Mouse (Mus musculus) cerebellum, adult (tissue): ENCODE measurements around the gene Slc29a4.
A peak's percentile ranks its signal among the peaks of the same experiment; 100 is the strongest.

Experiments used
- ATAC-seq: cut with Nextera tagmentation; 2 replicates; pipeline ENCODE4 v1.9.2; 2017; ENCODE audit warnings: mild to moderate bottlenecking, moderate library complexity, mixed read lengths; ENCODE audit not compliant: insufficient number of reproducible peaks, low FRiP score, low TSS enrichment

Slc29a4 gene

DNA sequence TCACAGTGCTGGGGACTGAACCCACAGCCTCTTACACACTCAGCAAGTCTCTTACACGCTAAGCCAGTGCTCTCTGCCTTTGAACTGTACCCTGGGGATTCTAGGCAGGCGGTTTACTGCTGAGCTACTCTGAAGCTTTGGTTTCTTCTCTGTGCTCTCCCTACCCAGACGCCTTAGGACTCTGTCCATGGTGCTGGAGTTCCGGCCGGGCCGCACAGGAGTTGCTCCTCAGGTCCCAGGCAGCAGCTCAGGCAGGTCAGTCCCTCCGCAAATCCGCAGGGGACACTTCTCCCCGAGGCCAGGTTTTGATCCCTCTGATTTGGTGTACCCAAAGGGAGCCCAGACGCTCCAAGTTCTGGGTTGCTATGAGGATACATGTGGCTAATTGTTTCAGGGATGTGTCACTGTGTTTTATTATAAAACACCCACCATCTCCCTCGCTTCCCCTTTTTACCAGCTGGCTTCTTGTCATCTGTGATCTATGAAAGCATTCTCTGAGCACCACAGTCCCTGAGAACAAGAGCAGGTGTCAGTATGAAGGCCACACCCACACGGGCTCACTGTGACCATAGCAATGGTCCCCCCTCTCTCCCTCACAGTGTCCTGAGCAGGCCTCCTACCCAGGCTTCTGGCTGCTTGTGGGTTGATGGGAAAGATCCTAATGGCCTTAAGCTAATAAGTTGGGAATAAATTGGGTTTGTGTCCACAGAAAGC, 2.5 kb downstream of the Slc29a4 start:
- ATAC-seq, result no peak

DNA sequence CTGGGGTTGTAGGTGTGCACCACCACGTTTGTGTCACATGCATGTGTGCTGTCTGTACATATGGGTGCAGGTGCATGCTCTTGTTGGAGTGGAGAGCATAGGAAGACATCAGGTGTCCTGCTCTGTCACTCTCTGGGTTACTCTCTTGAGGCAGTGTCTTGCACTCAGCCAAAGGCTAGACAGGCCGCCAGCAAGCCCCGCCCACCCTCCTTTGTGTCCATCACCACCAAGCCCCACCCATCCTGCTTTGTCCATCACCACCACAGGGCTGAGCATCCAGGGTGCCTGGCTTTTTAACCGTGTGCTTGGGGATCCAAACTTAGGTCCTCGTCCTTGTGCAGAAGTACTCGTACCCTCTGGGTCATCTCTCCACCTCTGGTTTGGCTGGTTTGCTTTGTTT, 3.9 kb downstream of the Slc29a4 start:
- ATAC-seq, result no peak

DNA sequence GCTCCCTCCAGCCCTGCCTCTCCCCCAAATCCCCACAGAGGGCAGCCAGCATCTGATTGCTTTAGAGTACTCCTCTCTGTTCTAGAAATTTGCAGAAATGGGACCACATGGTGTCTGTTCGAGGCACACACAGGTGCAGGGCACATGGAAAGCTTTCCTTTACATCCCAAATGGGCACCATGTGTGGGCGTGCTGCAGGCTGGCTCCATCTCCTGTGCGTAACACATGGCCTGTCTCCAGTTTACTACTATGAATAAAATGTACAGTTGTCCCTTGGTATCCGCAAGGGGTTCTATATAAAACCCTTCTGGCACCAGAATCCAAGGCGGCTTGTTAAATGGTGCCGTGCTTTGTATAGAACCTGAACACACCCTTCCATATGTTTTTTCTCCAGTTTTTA, 4.6 kb downstream of the Slc29a4 start:
- ATAC-seq, result no peak

DNA sequence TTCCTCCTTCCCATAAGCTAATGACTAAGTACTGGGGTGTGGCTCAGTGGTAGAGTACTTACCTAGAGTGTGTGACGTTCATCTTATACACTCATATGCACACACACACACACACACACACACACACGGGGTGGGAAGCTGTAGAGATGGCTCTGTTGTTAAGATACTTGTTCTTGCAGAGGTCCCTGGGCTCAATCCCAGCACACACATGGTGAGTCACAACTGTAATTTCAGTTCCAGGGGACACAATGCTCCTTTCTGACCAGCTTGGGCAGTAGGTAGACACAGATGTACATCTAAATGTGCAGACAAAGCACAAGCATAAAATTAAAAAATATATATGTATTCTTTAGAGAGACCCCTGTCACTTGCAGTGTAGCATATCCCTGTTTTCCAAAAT, 5.4 kb downstream of the Slc29a4 start:
- no peak for ATAC-seq

DNA sequence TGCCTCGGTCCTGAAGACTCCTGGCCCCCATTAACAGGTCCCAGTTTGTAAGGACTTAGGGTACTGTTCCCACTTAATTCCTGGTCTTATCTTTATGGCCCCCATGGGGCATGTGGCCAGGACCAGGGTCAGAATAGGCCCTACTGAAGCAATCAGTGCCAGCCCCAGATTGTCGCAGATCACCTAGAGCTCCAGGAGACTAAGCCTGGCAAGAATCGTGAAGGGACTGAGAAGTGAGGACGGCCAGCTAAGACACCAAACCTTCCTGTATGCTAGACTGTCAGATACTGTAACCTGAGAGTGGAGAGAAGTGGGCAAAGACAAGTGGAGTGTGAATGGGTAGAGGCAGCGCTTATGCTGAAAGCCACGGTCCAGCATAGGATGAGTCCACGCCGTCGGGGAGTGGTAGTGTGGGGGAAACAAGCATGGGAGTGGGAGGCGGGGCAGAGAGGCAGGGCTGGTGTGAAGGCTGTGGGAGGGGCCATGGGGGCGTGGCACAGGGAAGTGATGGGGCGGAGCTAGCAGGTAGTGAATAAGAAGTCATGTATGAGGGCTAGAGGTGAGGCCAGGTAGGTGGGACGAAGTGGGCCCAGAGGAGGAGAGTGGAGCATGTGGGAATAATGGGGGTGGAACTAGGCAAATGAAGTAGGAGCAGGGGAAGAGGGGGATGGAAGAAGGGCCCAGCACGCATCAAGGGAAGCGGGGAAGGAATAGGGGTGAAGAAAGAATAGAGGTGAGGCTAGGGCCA, 8.7 kb downstream of the Slc29a4 start:
- ATAC-seq, result no peak

DNA sequence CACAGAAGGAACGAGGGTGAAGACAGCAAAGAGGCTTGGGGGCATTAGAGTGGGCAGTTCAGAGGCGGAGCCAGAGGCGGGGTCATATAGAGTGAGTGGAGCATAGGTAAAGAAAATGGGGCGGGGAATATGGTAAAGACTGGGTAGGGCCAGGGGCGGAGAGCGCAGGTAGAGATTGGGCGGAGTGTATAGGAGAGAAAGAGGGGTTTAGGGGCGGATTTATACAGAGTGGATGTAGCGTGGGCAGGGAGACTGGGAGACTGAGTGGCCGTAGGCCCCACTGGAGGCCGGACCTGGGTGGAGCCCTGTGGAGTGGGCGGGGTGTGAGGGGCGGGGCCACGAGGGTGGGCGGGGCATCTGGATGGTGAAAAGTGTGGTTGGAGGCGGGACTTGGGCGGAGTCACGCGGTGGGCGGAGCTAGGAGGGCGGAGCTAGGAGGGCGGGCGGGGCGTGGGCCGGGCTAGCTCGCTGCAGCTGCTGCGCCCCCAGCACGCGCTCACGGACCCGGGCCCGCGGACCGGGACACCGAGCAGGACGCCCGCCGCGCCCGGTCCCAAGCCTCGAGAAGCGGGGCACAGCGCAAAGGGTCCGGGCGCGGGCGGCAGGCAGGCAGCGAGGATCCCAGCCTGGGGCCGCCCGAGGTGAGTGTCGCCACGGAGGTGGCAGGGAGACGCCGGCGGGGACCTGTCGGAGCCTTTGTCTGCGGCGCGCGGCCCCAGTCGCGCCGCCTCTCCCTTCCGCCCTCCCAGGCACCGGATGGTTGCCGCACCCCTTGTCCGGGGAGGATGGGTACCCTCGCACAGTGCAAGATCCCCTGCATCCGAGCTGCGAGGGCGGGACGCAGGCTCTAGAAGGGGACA, 9.6 kb downstream of the Slc29a4 start:
- ATAC-seq, result peak; percentile 45

DNA sequence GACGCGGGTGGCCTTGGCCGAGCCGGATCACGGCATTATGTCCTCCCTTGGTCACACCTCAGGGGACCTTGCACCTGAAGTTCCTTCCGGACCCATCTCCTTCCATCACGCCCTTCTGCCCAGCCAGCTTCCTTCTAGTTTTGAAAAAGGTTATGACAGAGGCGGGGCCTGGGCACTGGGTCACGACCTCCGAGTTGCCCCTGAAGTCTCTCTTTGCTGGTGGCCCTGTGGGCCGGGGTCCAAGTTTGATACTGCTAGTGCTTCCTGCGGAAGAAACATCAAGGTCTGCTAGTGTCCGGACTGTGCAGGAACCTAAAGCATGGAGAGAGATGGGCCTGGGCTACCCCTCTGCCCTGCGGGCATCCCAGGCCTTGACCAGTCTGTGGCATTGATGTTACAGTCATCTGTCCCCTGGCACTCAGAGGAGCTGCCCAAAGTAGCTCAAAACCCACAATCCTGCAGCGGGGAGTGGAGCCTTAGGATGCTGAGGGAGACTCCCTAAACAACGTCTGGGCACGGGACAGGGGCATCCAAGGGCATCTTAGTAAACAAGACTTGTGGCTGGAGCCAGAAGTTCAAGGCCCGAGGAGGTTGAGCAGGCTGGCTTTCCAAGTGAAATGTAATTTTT, 10.3 kb downstream of the Slc29a4 start:
- no peak for ATAC-seq

DNA sequence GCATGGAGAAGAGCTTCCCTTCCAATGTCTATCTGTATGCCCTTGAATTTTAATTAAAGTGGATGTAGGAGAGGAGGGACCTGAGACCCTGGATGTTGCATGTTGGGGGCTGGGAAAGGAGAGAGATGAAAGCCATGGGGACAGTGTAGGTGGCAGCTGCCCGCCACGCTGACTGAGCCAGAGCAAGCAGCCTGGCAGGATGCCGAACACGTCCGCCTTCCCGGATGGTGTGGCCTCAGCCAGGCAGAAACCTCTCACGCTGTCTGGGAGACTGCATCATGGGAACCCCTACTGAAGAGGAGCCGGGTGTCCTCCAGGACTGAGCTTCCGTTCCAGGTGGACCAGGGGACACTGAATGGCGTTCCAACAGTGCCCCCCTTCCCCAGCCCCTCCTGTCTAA, 11.3 kb downstream of the Slc29a4 start:
- peak; percentile 56; the same call in 1 of the 2 replicates for ATAC-seq

DNA sequence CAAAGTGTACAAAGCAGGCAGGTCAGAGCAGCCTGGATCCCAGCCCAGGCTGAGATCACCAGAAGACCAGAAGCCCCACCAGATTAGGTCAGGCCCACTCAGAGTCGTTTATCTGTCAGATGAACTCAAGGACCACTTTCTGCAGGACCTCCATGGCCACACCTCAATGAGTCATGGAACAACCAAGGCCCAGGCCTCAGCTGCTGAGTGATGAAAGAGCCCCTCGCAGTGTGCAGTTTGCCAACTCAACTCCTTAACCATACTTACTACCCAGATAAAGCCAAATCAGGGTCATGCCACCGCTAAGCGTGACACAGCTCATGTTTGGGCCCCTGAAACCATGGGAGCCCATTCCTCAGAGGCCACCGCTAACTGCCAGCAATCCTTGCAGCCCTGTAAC, 15.4 kb downstream of the Slc29a4 start:
- ATAC-seq, result no peak

DNA sequence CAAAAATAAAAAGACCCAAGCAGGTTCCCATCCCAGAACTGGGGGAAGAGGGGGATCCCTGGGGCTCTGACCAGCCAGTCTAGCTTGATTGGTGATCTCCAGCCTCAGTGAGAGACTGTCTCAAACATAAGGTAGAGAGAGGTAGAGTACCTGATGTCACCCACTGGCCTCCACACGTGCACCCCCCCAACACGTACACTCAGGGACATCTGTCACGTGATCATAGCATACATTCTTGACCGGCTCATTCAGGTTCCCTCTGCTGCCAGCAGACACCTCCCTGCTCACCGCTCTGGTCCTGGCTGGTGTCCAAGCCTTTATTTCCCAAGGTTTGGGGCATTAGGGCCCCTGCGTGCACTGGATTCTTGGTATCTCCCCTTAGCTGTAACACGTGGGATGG, 17.1 kb downstream of the Slc29a4 start:
- ATAC-seq, result no peak

DNA sequence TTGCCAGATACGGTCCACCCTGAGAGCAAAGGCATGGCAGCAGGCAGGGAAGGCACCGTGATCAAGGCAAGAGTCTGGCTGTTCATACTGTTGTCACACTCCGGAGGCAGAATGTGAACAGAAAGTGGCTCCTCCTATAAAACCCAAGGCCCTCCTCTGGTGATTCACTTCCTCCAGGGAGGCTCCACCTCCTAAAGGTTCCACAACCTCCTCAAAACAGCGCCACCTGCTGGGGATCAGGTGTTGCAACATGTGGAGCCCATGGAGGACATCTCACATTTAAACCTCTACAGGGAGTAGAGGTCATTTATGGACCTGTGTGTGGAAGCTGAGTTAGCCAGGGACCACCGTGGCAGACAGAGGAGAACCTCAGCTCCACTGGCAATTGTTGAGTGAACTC, 20.1 kb downstream of the Slc29a4 start:
- ATAC-seq, result no peak

DNA sequence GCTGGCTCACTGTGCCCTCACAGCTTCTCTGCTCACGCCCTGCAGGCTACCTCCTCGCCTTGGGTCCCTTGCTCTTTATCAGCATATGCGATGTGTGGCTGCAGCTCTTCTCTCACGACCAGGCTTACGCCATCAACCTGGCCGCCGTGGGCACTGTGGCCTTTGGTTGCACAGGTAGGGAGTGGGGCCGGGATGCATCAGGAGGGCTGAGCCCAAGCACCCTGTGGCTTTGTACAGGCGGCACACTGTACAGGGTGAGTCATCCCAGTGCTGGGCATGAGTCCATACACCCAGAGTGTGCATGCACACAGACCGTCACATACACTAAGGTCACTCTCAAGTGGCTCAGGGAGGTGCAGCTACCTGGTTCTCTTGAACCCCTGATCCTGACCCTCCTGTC, 21.7 kb downstream of the Slc29a4 start:
- no peak for ATAC-seq

DNA sequence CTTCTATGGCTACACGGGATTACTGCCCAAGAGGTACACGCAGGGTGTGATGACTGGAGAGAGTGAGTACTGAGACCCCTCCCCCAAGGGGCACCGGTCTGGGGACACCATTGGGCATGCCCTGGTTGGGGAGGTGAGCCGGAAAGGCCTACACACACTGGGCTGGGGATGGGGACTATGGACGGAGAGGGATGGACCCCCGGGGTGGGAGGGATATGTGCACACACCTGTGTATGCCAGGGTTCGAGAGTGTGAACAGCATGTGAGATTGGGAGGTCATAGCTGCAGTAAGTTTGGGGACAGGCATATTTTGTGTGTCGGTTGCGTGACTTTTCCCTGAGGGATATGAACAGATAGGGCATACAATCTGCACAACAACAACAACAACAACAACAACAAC, 22.7 kb downstream of the Slc29a4 start:
- ATAC-seq, result no peak

DNA sequence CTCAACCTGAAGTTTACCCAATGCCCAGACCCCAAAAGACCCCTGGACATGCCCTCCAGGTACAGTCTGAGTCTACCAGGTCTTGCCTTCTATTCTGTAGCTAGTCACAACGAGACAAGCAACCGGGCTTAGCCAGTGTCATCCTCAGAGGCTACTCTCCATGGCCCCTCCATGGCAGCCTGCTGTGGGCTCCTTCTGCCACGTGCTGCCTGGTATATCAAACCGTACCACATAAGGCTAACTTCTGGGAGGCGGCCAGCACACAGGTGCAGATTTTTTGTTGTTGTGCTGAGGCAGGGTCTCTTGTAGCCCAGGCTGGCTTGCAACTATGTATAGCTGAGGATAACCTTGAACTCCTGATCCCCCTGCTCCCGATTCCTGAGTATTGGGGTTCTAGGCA, 23.7 kb downstream of the Slc29a4 start:
- ATAC-seq, result no peak

DNA sequence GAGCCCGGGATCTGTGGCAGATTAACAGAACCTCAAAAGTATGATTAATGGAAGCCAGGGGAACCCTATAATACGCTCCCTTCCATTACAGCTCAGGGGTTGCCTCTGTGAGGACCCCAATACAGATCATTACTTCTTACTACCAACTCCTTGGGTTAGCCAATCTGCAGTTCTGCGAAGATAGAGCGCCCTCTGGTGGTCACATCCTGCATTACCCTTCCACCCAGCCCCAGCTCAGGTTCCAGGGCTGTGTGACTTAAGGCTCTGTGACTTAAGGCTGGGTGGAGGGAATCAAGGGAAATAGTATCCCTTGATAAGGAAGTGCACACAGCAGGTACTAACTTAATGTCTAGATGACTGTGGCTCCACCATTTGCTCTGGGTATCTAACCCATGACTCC, 25.7 kb downstream of the Slc29a4 start:
- ATAC-seq, result no peak

DNA sequence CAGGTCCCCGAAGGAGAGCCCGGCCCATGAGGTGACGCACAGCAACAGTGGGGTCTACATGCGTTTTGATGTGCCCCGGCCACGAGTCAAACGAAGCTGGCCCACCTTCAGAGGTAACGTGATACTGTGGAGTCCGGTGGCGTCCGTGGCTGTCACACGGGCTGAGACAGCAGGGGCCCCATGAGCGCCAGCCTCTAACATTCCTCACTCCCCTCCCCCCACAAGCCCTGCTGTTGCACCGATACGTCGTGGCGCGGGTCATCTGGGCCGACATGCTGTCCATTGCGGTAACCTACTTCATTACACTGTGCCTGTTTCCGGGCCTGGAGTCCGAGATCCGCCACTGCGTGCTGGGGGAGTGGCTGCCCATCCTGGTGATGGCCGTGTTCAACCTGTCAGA, 26.2 kb downstream of the Slc29a4 start:
- ATAC-seq, result no peak

DNA sequence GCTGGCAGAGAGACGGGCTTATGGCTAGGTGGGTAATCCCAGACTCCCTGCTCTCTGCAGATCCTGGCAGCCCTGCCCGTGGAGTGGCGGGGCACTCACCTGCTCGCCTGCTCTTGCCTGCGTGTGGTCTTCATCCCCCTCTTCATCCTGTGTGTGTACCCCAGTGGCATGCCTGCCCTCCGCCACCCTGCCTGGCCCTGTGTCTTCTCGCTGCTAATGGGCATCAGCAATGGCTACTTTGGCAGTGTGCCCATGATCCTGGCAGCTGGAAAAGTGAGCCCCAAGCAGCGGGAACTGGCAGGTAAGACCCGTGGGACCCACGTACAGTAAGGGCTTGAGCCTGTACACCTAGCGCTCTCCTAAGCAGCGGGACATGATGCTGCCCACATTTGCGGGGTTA, 27.6 kb downstream of the Slc29a4 start:
- ATAC-seq, result no peak

DNA sequence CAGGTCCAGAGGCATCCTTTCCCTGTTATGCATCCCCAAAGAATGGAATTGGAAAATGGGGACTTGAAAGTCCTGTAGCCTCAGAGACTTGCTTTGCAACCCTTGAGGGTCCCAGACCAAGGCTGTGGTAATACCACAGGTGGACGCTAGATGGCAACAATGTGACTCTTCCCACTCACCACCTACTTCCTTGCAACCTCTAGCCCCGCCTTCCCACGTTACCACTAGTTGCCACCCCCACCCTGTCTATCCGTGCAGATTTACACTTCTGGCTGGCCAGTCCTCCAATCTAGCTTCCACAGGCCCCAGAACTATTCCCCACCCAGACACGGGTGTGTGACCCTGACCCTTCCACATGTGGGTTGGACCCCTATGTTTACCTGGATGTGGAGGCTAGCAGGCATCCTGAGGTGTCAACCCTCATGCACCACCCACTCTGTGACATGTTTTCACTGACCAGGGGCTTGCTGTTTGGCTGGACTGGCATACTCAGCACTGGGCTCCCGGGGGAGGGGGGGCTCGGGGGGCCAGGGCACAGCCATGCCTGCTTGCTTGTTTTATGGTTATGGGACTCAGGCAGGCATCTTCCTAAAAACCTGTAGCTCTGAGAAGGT, 31.3 kb downstream of the Slc29a4 start:
- ATAC-seq, result peak; percentile 42; the same call in 1 of the 2 replicates

DNA sequence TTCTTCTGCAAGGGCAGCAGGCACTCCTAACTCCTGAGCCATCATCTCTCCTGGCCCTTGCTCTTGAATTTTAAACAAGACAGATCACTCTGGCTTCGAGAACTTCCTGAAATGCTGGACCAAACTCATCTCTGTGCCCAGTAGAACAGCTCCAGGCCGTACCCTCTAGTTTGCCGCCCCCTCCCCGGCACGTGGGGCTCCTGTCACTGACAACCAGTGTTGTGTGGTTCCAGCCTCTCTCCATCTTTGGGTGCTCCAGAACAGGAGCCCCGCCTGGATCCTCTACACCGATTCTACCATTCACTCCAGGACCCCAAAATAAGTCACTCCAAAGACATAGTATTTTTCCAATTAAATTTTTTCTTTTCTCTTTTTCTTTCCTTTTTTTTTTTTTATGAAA, 32.0 kb downstream of the Slc29a4 start:
- no peak for ATAC-seq

DNA sequence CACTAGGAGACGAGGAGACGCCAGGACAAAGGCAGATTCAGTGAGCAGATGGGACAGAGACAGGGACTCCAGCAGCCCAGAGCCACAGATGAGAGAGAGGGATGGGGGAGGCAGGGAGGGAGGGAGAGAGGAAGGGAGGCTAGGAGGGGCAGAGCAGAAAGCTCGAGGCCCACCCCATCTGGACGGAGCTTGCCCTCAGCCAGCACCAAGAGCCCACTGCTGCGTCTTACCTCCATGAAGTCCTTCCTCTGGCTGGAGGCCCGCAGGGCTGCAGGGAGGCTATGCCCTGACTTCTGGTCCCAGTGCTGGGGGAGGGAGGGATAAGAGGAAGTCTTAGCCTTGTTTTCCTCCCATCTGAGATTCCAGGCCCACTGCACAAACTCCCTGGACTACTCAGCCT, 34.4 kb downstream of the Slc29a4 start:
- ATAC-seq, result no peak
